Mouse (Mus musculus) neural tube, embryonic 14.5 days (tissue): Measurements from ENCODE around the gene Mrps7. TPM values are rescaled to one million over a fixed set of nuclear protein-coding genes. Genes with fewer than 3 reads are reported as not detected.

Experiments
- ATAC-seq: fragments of 200-750 bp; cut with Nextera tagmentation; 2 replicates; pipeline ENCODE4 v1.8.0; 2017; ENCODE audit warnings: low read depth, mild to moderate bottlenecking, moderate TSS enrichment, moderate library complexity
- H3K27ac ChIP-seq: fragments of 300-500 bp; sonication (generic); 2 replicates; pipeline ENCODE4 v1.5.1; 2014; ENCODE audit warnings: low read depth, mild to moderate bottlenecking, control low read depth, low read length, moderate library complexity, mixed read lengths
- H3K27me3 ChIP-seq: fragments of 300-500 bp; sonication (generic); 2 replicates; pipeline ENCODE4 v1.6.1; 2014; ENCODE audit warnings: low read length; ENCODE audit not compliant: control insufficient read depth, insufficient read depth
- H3K36me3 ChIP-seq: fragments of 300-500 bp; sonication (generic); 2 replicates; pipeline ENCODE4 v1.6.1; 2014; ENCODE audit warnings: low read length, mixed read lengths; ENCODE audit not compliant: control insufficient read depth, insufficient read depth
- H3K4me1 ChIP-seq: fragments of 300-500 bp; sonication (generic); 2 replicates; pipeline ENCODE4 v1.6.1; 2014; ENCODE audit warnings: low read length; ENCODE audit not compliant: control insufficient read depth, insufficient read depth
- H3K4me2 ChIP-seq: fragments of 300-500 bp; sonication (generic); 2 replicates; pipeline ENCODE4 v1.6.1; 2014; ENCODE audit warnings: mild to moderate bottlenecking, low read depth, low read length, control low read depth
- H3K4me3 ChIP-seq: fragments of 300-500 bp; sonication (generic); 2 replicates; pipeline ENCODE4 v1.5.1; 2014; ENCODE audit warnings: low read depth, low read length, control low read depth, mixed read lengths
- H3K9ac ChIP-seq: fragments of 300-500 bp; sonication (generic); replicated peaks from 2 replicates; pipeline ENCODE4 v1.6.1; 2014; ENCODE audit warnings: low read depth, mild to moderate bottlenecking, control low read depth, low read length, mixed read lengths
- H3K9me3 ChIP-seq: fragments of 300-500 bp; sonication (generic); 2 replicates; pipeline ENCODE4 v1.6.1; 2016; ENCODE audit warnings: low read length; ENCODE audit not compliant: control insufficient read depth
- WGBS: fragments of 180-500 bp; shearing (Covaris S2); extraction: QIAGEN DNeasy Blood & Tissue Kit; methylation state at CpG from one replicate; pipeline ENCODE4 v1.1.7; 2014; 5-methylcytosine and 5-hydroxymethylcytosine counted together
- polyA plus RNA-seq: library from polyadenylated mRNA; unstranded; fragments of >200 nt; fragmentation: Nextera tagmentation; extraction: Ambion mirVana; gene quantifications from 2 replicates; pipeline ENCODE4 v1.2.1, GENCODE M21; 2014

The Mrps7 gene
- polyA plus RNA-seq, 1 experiment from 2014 or later = 79.0 TPM

DNA sequence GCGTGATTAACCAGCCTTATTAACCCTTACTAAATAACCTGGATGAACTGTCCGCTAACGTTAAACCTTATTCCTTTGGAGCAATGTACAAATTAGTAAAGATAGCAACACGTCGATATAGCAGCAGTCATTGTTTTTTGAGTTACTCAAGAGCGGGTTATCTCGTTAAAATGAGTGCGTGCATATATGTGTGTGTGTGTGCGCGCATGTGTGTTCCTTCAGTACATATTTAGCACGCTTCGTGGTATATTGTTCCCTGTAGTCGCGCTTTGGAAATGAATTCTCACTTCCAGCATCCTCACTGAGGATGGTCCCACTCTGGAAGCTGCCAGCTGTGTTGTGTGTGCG is 623 bp upstream of the Mrps7 start:
- Histone ChIP-seq H3K4me1 (peaks cover 22% of the 10 kb centered on the region), H3K4me3 (peak overlapping the region; percentile 98), H3K9ac (peak overlapping the region; percentile 91), H3K9me3 (no peaks in the 10 kb centered on the region), H3K4me2 (peak overlapping the region; percentile 94), H3K36me3 (peaks cover 21% of the 10 kb centered on the region), H3K27ac (peak overlapping the region; percentile 90), H3K27me3 (no peaks in the 10 kb centered on the region)
- ATAC-seq = no peak
- WGBS = 5% methylated on average over 15 of the region's 15 CpGs

DNA sequence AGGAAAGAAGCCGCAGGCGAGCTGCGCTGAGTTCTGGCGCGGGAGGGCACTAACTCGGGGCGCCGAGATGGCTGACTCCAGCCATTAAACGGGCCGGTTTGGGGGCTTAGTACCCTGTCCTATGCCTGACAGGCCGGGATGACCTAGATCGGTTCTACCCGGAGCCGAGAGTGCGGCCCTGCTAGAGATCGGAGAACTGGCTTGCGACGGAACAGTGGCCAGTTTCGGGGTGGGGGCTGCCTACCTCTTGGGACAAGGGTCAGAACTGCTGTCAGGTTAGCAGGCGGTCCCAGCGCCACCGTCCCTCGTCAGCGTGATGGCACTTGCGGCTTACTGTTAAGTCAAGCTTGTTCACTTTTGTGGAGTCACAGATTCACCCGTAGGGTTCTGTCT is 575 bp downstream of the Mrps7 start:
- Histone ChIP-seq H3K36me3 (peaks cover 29% of the 10 kb centered on the region), H3K9ac (peak overlapping the region; percentile 91), H3K4me3 (peak overlapping the region; percentile 98), H3K4me1 (peaks cover 22% of the 10 kb centered on the region), H3K27me3 (no peaks in the 10 kb centered on the region), H3K4me2 (peak overlapping the region; percentile 94), H3K27ac (peak overlapping the region; percentile 90), H3K9me3 (no peaks in the 10 kb centered on the region)
- peak; percentile 48 for ATAC-seq
- WGBS = 0% methylated on average over 26 of the region's 26 CpGs

DNA sequence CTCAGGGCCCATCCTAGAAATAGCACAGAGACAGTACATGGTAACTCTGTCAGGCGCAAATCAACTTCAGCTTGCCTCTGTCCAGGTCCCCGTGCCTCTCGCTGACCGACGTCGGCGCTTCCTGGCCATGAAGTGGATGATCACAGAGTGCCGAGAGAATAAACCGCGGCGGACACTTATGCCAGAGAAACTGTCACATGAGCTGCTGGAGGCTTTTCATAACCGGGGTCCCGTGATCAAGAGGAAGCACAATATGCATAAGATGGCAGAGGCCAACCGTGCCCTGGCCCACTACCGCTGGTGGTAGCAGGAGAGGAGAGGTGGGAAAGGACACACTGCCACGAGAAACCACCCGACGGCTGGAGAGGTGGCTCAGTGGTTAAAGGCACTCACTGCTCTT is 3.0 kb downstream of the Mrps7 start:
- Histone ChIP-seq H3K27ac (no peak overlapping the region), H3K36me3 (peaks cover 29% of the 10 kb centered on the region), H3K4me3 (no peak overlapping the region), H3K27me3 (no peaks in the 10 kb centered on the region), H3K4me1 (peaks cover 23% of the 10 kb centered on the region), H3K4me2 (no peak overlapping the region), H3K9ac (no peak overlapping the region), H3K9me3 (no peaks in the 10 kb centered on the region)
- WGBS = 94% methylated on average over 18 of the region's 18 CpGs
- ATAC-seq = no peak

DNA sequence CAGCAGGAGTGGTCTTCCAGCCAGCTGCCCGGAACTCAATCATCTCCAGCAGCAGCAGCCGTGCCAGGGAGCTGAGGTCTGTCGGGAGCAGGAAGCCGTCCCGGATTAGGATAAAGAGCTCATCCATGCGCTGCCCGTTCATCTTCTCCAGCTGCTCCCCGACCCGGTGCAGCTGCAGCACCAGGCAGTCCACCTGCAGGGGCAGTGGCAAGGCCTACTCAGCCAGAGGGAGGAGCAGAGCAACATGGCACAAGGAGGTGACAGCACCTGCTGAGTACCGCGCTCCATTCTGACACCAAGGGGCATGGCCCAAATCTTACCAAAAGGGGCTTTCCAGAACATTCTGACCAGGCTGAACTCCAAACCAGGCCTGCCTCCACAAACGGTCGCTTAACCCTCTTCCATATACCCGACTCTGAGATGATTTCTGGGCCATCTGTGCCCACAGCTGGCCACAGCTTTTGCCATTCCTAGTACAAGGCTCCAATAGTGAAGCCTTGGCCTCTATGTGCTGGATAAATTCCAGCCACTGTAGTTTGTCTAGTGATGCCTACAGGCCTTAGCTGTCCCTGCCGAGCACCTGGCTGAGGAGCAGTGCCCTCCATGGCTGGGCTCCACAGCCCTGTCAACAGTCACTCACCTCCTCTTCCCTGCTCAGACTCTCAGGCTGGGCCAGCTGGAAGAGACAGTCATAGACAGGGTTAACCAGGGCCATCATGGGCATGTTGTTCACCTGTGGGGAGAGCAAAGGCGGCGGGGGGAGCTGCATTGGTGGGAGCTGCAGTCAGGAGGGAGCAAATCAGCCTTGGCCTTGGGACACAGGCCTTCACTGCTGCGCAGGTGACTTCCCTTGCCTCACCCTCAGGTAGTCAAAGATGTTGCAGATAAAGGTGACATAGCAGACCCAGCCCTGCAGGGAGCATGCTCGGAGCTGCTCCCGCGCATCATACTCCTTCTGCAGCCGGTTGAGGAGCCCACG is 5.0 kb downstream of the Mrps7 start:
- Histone ChIP-seq H3K4me2 (no peak overlapping the region), H3K27ac (no peak overlapping the region), H3K27me3 (no peaks in the 10 kb centered on the region), H3K4me1 (peaks cover 14% of the 10 kb centered on the region), H3K4me3 (no peak overlapping the region), H3K9me3 (no peaks in the 10 kb centered on the region), H3K36me3 (peaks cover 29% of the 10 kb centered on the region), H3K9ac (no peak overlapping the region)
- 86% methylated on average over 23 of the region's 23 CpGs for WGBS
- ATAC-seq = no peak

DNA sequence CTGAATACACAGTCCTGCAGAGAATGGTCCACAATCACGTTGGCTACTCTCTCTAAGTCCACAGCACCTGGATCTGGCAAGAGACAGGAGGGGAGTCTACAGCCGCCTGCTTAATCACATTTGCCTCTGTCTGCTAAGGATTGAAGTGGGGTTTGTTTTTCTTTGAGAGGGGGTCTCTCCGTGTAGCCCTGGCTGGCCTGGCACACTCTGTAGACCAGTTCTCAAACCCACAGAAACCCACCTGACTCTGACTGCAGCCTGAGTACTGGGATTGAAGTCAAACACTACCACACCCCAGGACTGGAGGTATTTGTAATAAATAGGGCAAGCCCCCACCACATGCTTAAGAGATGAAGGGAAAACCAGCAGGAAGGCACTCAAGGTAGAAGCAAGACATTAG is 5.9 kb downstream of the Mrps7 start:
- Histone ChIP-seq H3K27ac (no peak overlapping the region), H3K36me3 (peaks cover 29% of the 10 kb centered on the region), H3K9me3 (no peaks in the 10 kb centered on the region), H3K9ac (no peak overlapping the region), H3K27me3 (no peaks in the 10 kb centered on the region), H3K4me3 (no peak overlapping the region), H3K4me1 (peaks cover 13% of the 10 kb centered on the region), H3K4me2 (no peak overlapping the region)
- ATAC-seq = no peak
- WGBS = 82% methylated on average over 3 of the region's 3 CpGs

DNA sequence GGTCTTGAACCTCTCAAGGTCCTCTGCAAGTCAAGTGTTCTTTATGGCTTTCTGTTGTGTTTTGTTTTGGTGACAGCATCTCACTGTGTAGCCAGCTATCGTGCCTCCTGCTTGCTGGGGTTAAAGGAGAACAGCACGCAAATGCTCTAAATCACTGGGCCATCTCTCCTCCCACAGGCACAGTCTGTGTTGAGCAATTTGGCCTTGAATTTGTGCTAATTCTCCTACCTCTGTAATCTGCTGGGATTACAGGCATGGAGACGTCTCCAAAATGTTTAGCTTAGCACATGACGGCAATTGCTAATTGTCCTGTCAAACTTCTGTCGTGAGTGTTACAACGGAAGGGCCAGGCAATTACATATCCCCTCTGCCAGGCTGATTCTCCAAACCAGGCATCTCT is 7.4 kb downstream of the Mrps7 start:
- Histone ChIP-seq H3K4me3 (no peak overlapping the region; the same call in 1 of the 2 replicates), H3K27ac (no peak overlapping the region), H3K36me3 (peaks cover 31% of the 10 kb centered on the region), H3K27me3 (no peaks in the 10 kb centered on the region), H3K9ac (no peak overlapping the region), H3K4me1 (peaks cover 6% of the 10 kb centered on the region; the same call in 1 of the 2 replicates), H3K9me3 (no peaks in the 10 kb centered on the region), H3K4me2 (no peak overlapping the region)
- no peak for ATAC-seq
- WGBS = 65% methylated on average over 6 of the region's 6 CpGs

DNA sequence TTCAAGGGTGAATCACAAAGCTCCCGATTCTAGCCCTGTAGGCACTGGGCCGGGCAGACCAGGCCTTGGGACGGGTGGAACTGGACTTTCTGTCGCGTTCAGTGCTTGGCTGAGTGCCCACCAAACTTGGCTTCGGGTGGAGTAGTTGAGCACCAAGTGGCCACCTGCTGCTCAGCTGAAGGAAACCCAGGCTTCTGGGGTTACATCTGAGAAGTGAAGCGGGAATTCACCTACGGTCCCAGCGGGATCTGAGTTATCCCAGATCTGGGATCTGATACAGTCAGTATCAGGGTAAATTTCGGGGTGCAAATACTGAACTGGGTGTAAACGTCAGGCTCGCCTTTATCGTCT is 8.3 kb downstream of the Mrps7 start:
- Histone ChIP-seq H3K27ac (peak overlapping the region; percentile 52; the same call in 1 of the 2 replicates), H3K4me1 (peaks cover 6% of the 10 kb centered on the region; the same call in 1 of the 2 replicates), H3K9ac (peak overlapping the region; percentile 63; the same call in 1 of the 2 replicates), H3K4me2 (peak overlapping the region; percentile 90), H3K4me3 (peak overlapping the region; percentile 62), H3K9me3 (no peaks in the 10 kb centered on the region), H3K36me3 (peaks cover 25% of the 10 kb centered on the region), H3K27me3 (no peaks in the 10 kb centered on the region)
- ATAC-seq = peak; percentile 18; the same call in 1 of the 2 replicates
- under 1% methylated on average over 13 of the region's 13 CpGs for WGBS

DNA sequence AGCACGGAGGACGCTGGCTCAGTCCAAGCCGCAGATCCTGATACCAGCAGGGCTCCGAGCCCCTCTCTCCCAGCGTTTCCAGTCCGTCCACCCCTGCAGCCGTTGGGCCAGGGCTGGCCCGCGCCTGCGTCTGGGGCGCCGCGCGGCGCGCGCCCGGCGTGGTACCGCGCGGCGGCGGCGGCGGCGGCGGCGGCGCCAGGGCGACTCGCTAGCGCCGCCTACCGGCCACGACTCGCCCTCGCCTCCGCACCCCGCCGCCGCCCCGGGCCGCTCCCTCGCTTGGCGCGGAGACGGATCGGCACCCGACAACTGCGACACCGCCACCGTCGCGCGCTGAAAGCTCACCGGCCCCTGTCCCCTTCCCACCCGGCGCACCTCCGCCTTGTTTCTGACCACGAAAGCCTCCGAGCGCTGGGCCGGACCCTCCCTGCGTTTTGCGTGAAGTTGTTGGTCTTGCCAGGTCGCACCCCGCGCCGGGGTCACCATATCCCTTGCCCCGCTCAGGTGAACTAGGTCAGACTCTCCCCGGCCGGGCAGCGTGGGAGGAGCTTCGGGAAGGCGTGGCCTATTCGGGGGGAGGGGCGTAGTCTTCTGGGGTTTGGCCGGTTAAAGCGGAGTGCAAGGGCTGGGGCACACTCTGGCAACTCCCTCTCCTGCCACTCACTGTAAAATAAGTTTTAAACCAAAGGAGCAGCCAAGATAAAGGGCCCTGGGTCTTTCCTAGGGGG is 8.8 kb downstream of the Mrps7 start, which contains the start of gene Mif4gd:
Mif4gd (minus strand) TSS at position 560 of the 728 bp plus-strand sequence.
- Histone ChIP-seq H3K9ac (peak within 1 kb of the TSS; percentile 63), H3K4me3 (peak within 1 kb of the TSS; percentile 62), H3K27me3 (no peaks in the 10 kb centered on the region), H3K36me3 (peaks cover 21% of the 10 kb centered on the region; the same call in 1 of the 2 replicates), H3K4me1 (peaks cover 6% of the 10 kb centered on the region; the same call in 1 of the 2 replicates), H3K9me3 (no peaks in the 10 kb centered on the region), H3K4me2 (peak within 1 kb of the TSS; percentile 90), H3K27ac (peak within 1 kb of the TSS; percentile 73)
- WGBS = under 1% methylated on average over 51 of the region's 80 CpGs
- peak; percentile 78 for ATAC-seq
